Mouse (Mus musculus): ENCODE data around the gene Daam1. TPM values are rescaled to one million over a fixed set of nuclear protein-coding genes. Genes with fewer than 3 reads are reported as not detected.

Gene Daam1
- polyA plus RNA-seq, 1 experiment from 2014 or later, result 19.7 TPM

- H3K27ac ChIP-seq (replicated peaks), result no peak overlapping the region
Observed at GRCm38 (mm10) chr12:72007656-72008055, 176.8 kb downstream of the Daam1 start.

GRCm38 (mm10) chr12:72009051-72009902, 178.4 kb downstream of the Daam1 start:
- Histone ChIP-seq H3K9me3 (no peaks in the 10 kb centered on the region), H3K4me2 (no peak overlapping the region), H3K4me3 (no peak overlapping the region), H3K36me3 (no peaks in the 10 kb centered on the region), H3K4me1 (replicated peaks) (no peaks in the 10 kb centered on the region), H3K27me3 (no peaks in the 10 kb centered on the region), H3K27ac (replicated peaks) (no peak overlapping the region), H3K9ac (no peak overlapping the region)
- 90% methylated on average over 13 of the region's 13 CpGs for WGBS
- ATAC-seq (ENCODE audit: low read depth), result no peak

More at GRCm38 (mm10) chr12:72007656-72008055, 176.8 kb downstream of the Daam1 start:
- no peak overlapping the region for H3K4me2 ChIP-seq
- no peaks in the 10 kb centered on the region for H3K9me3 ChIP-seq
- WGBS, result 94% methylated on average over 3 of the region's 3 CpGs
- no peaks in the 10 kb centered on the region for H3K27me3 ChIP-seq
- H3K4me1 ChIP-seq (replicated peaks), result no peaks in the 10 kb centered on the region
- H3K36me3 ChIP-seq, result no peaks in the 10 kb centered on the region
- no peak overlapping the region for H3K9ac ChIP-seq
- no peak overlapping the region for H3K4me3 ChIP-seq
- no peak for ATAC-seq (ENCODE audit: low read depth)

GRCm38 (mm10) chr12:72011404-72011803, 180.5 kb downstream of the Daam1 start:
- Histone ChIP-seq H3K9ac (no peak overlapping the region), H3K9me3 (no peaks in the 10 kb centered on the region), H3K4me3 (no peak overlapping the region), H3K27ac (replicated peaks) (no peak overlapping the region), H3K4me1 (replicated peaks) (no peaks in the 10 kb centered on the region), H3K36me3 (no peaks in the 10 kb centered on the region), H3K27me3 (no peaks in the 10 kb centered on the region), H3K4me2 (no peak overlapping the region)
- no peak for ATAC-seq (ENCODE audit: low read depth)
- WGBS, result 97% methylated on average over 3 of the region's 3 CpGs

GRCm38 (mm10) chr12:72012126-72012525, 181.2 kb downstream of the Daam1 start:
- WGBS, result 90% methylated on average over 6 of the region's 6 CpGs
- no peak overlapping the region for H3K4me3 ChIP-seq
- no peaks in the 10 kb centered on the region for H3K36me3 ChIP-seq
- no peaks in the 10 kb centered on the region for H3K27me3 ChIP-seq
- no peak for ATAC-seq (ENCODE audit: low read depth)
- no peak overlapping the region for H3K9ac ChIP-seq
- no peaks in the 10 kb centered on the region for H3K4me1 ChIP-seq (replicated peaks)
- H3K27ac ChIP-seq (replicated peaks), result no peak overlapping the region
- no peaks in the 10 kb centered on the region for H3K9me3 ChIP-seq
- no peak overlapping the region for H3K4me2 ChIP-seq

- WGBS, result 87% methylated on average over 13 of the region's 13 CpGs
- ATAC-seq (ENCODE audit: low read depth), result no peak
- H3K9ac ChIP-seq, result no peak overlapping the region
- H3K36me3 ChIP-seq, result no peaks in the 10 kb centered on the region
- H3K4me3 ChIP-seq, result no peak overlapping the region
- no peak overlapping the region for H3K27ac ChIP-seq (replicated peaks)
- no peak overlapping the region for H3K4me2 ChIP-seq
- H3K27me3 ChIP-seq, result no peaks in the 10 kb centered on the region
- no peaks in the 10 kb centered on the region for H3K9me3 ChIP-seq
- H3K4me1 ChIP-seq (replicated peaks), result no peaks in the 10 kb centered on the region
Observed at GRCm38 (mm10) chr12:72013711-72014354, 183.0 kb downstream of the Daam1 start.

- H3K4me2 ChIP-seq, result no peak overlapping the region
- no peaks in the 10 kb centered on the region for H3K9me3 ChIP-seq
- H3K4me3 ChIP-seq, result no peak overlapping the region
- no peak overlapping the region for H3K9ac ChIP-seq
- H3K36me3 ChIP-seq, result no peaks in the 10 kb centered on the region
- H3K27ac ChIP-seq (replicated peaks), result no peak overlapping the region
- 80% methylated on average over 10 of the region's 10 CpGs for WGBS
- no peaks in the 10 kb centered on the region for H3K4me1 ChIP-seq (replicated peaks)
- ATAC-seq (ENCODE audit: low read depth), result no peak
- no peaks in the 10 kb centered on the region for H3K27me3 ChIP-seq
Observed at GRCm38 (mm10) chr12:72014355-72014776, 183.5 kb downstream of the Daam1 start.

GRCm38 (mm10) chr12:72015296-72015695, 184.4 kb downstream of the Daam1 start:
- H3K27ac ChIP-seq (replicated peaks), result no peak overlapping the region
- H3K4me3 ChIP-seq, result no peak overlapping the region
- H3K4me1 ChIP-seq (replicated peaks), result no peaks in the 10 kb centered on the region
- H3K36me3 ChIP-seq, result no peaks in the 10 kb centered on the region
- H3K9ac ChIP-seq, result no peak overlapping the region
- no peaks in the 10 kb centered on the region for H3K27me3 ChIP-seq
- 79% methylated on average over 5 of the region's 5 CpGs for WGBS
- H3K4me2 ChIP-seq, result no peak overlapping the region
- ATAC-seq (ENCODE audit: low read depth), result no peak
- no peaks in the 10 kb centered on the region for H3K9me3 ChIP-seq

- no peak for ATAC-seq (ENCODE audit: low read depth)
- Histone ChIP-seq H3K4me3 (no peak overlapping the region), H3K4me2 (no peak overlapping the region), H3K27me3 (no peaks in the 10 kb centered on the region), H3K36me3 (no peaks in the 10 kb centered on the region), H3K9me3 (no peaks in the 10 kb centered on the region), H3K27ac (replicated peaks) (no peak overlapping the region), H3K4me1 (replicated peaks) (peaks cover 13% of the 10 kb centered on the region; the same call in 1 of the 2 replicates), H3K9ac (no peak overlapping the region)
- 95% methylated on average over 4 of the region's 4 CpGs for WGBS
Observed at GRCm38 (mm10) chr12:72020285-72020684, 189.4 kb downstream of the Daam1 start.

GRCm38 (mm10) chr12:72021543-72021942, 190.7 kb downstream of the Daam1 start:
- H3K9me3 ChIP-seq, result no peaks in the 10 kb centered on the region
- 51% methylated on average over 5 of the region's 5 CpGs for WGBS
- H3K27ac ChIP-seq (replicated peaks), result no peak overlapping the region
- H3K9ac ChIP-seq, result no peak overlapping the region
- no peak overlapping the region for H3K4me2 ChIP-seq
- ATAC-seq (ENCODE audit: low read depth), result no peak
- H3K4me1 ChIP-seq (replicated peaks), result peaks cover 17% of the 10 kb centered on the region; the same call in 1 of the 2 replicates
- H3K36me3 ChIP-seq, result no peaks in the 10 kb centered on the region
- H3K27me3 ChIP-seq, result no peaks in the 10 kb centered on the region
- no peak overlapping the region for H3K4me3 ChIP-seq

- WGBS, result 93% methylated on average over 3 of the region's 3 CpGs
Observed at GRCm38 (mm10) chr12:72022790-72023189, 191.9 kb downstream of the Daam1 start.

GRCm38 (mm10) chr12:72023572-72023971, 192.7 kb downstream of the Daam1 start:
- H3K9ac ChIP-seq, result no peak overlapping the region
- no peak overlapping the region for H3K4me3 ChIP-seq
- no peaks in the 10 kb centered on the region for H3K27me3 ChIP-seq
- peaks cover 17% of the 10 kb centered on the region; the same call in 1 of the 2 replicates for H3K4me1 ChIP-seq (replicated peaks)
- no peaks in the 10 kb centered on the region for H3K36me3 ChIP-seq
- no peak overlapping the region for H3K4me2 ChIP-seq
- H3K9me3 ChIP-seq, result no peaks in the 10 kb centered on the region
- no peak overlapping the region for H3K27ac ChIP-seq (replicated peaks)
- 96% methylated on average over 5 of the region's 5 CpGs for WGBS
- ATAC-seq (ENCODE audit: low read depth), result no peak

More at GRCm38 (mm10) chr12:72022790-72023189, 191.9 kb downstream of the Daam1 start:
- no peak overlapping the region for H3K4me3 ChIP-seq
- no peak overlapping the region for H3K9ac ChIP-seq
- no peak overlapping the region for H3K4me2 ChIP-seq
- no peak for ATAC-seq (ENCODE audit: low read depth)
- H3K9me3 ChIP-seq, result no peaks in the 10 kb centered on the region
- H3K4me1 ChIP-seq (replicated peaks), result peaks cover 17% of the 10 kb centered on the region; the same call in 1 of the 2 replicates
- H3K27ac ChIP-seq (replicated peaks), result no peak overlapping the region
- no peaks in the 10 kb centered on the region for H3K27me3 ChIP-seq
- no peaks in the 10 kb centered on the region for H3K36me3 ChIP-seq

GRCm38 (mm10) chr12:72025275-72025795, 194.5 kb downstream of the Daam1 start:
- Histone ChIP-seq H3K4me1 (replicated peaks) (peaks cover 17% of the 10 kb centered on the region; the same call in 1 of the 2 replicates), H3K27me3 (no peaks in the 10 kb centered on the region), H3K36me3 (no peaks in the 10 kb centered on the region), H3K9ac (no peak overlapping the region), H3K27ac (replicated peaks) (no peak overlapping the region), H3K4me3 (no peak overlapping the region), H3K4me2 (no peak overlapping the region), H3K9me3 (no peaks in the 10 kb centered on the region)
- no peak for ATAC-seq (ENCODE audit: low read depth)
- 41% methylated on average over 6 of the region's 6 CpGs for WGBS
